Mouse (Mus musculus) forebrain, embryonic 12.5 days (tissue): ENCODE measurements around the gene S1pr3. TPM values are rescaled to one million over a fixed set of nuclear protein-coding genes. Genes with fewer than 3 reads are reported as not detected.

Experiments
- ATAC-seq: fragments of 200-750 bp; cut with Nextera tagmentation; 2 replicates; pipeline ENCODE4 v1.8.0; 2017; ENCODE audit warnings: moderate TSS enrichment; ENCODE audit not compliant: low FRiP score
- H3K27ac ChIP-seq: fragments of 300-500 bp; sonication (generic); 2 replicates; pipeline ENCODE4 v1.5.1; 2016; ENCODE audit warnings: mild to moderate bottlenecking
- H3K27me3 ChIP-seq: fragments of 300-500 bp; sonication (generic); 2 replicates; pipeline ENCODE4 v1.6.1; 2016; ENCODE audit warnings: mild to moderate bottlenecking
- H3K36me3 ChIP-seq: fragments of 300-500 bp; sonication (generic); replicated peaks from 2 replicates; pipeline ENCODE4 v1.6.1; 2016; ENCODE audit warnings: mild to moderate bottlenecking
- H3K4me1 ChIP-seq: fragments of 300-500 bp; sonication (generic); 2 replicates; pipeline ENCODE4 v1.6.1; 2016
- H3K4me2 ChIP-seq: fragments of 300-500 bp; sonication (generic); 2 replicates; pipeline ENCODE4 v1.6.1; 2016; ENCODE audit warnings: mild to moderate bottlenecking, moderate library complexity
- H3K4me3 ChIP-seq: fragments of 300-500 bp; sonication (generic); replicated peaks from 2 replicates; pipeline ENCODE4 v1.5.1; 2016; ENCODE audit warnings: mild to moderate bottlenecking
- H3K9ac ChIP-seq: fragments of 300-500 bp; sonication (generic); 2 replicates; pipeline ENCODE4 v1.6.1; 2016; ENCODE audit warnings: mild to moderate bottlenecking
- H3K9me3 ChIP-seq: fragments of 300-500 bp; sonication (generic); 2 replicates; pipeline ENCODE4 v1.6.1; 2016
- WGBS: fragments of 180-500 bp; shearing (Covaris S2); methylation state at CpG from one replicate; pipeline ENCODE4 v1.1.7; 2016; 5-methylcytosine and 5-hydroxymethylcytosine counted together
- polyA plus RNA-seq: library from polyadenylated mRNA; unstranded; fragments of >200 nt; fragmentation: Nextera tagmentation; extraction: Ambion mirVana; gene quantifications from 2 replicates; pipeline ENCODE4 v1.2.1, GENCODE M21; 2016

Gene S1pr3
- polyA plus RNA-seq, 1 experiment from 2014 or later: 32.0 TPM

GRCm38 (mm10) chr13:51407541-51408217 lies 760 bp upstream of the S1pr3 start:
- Histone ChIP-seq H3K36me3 (peaks cover 3% of the 10 kb centered on the region; the same call in 1 of the 2 replicates), H3K4me2 (peak overlapping the region; percentile 65; the same call in 1 of the 2 replicates), H3K9me3 (0 out of 2 replicates have a peak, but pooled peaks cover 4% of the 10 kb centered on the region), H3K9ac (0 out of 2 replicates have a peak overlapping the region, but pooled peaks have one; percentile 4), H3K27ac (no peak overlapping the region), H3K4me1 (peaks cover 22% of the 10 kb centered on the region), H3K4me3 (no peak overlapping the region), H3K27me3 (peaks cover 27% of the 10 kb centered on the region)
- ATAC-seq: no peak
- 34% methylated on average over 13 of the region's 13 CpGs for whole genome bisulfite sequencing

- peaks cover 22% of the 10 kb centered on the region for H3K4me1 ChIP-seq
- WGBS: 87% methylated on average over 5 of the region's 6 CpGs
- no peak overlapping the region for H3K27ac ChIP-seq
- no peaks in the 10 kb centered on the region for H3K9me3 ChIP-seq
- H3K9ac ChIP-seq: no peak overlapping the region
- peak overlapping the region; percentile 19 for H3K4me3 ChIP-seq
- no peak for ATAC-seq
- peak overlapping the region; percentile 65 for H3K4me2 ChIP-seq
- peaks cover 27% of the 10 kb centered on the region for H3K27me3 ChIP-seq
- peaks cover 6% of the 10 kb centered on the region; the same call in 1 of the 2 replicates for H3K36me3 ChIP-seq
These were observed 1.6 kb downstream of the S1pr3 start for GRCm38 (mm10) chr13:51409936-51410481.

- Histone ChIP-seq H3K27me3 (peaks cover 27% of the 10 kb centered on the region), H3K9ac (no peak overlapping the region), H3K36me3 (peaks cover 12% of the 10 kb centered on the region; the same call in 1 of the 2 replicates), H3K9me3 (no peaks in the 10 kb centered on the region), H3K4me1 (peaks cover 22% of the 10 kb centered on the region), H3K4me2 (peak overlapping the region; percentile 27), H3K4me3 (no peak overlapping the region; the same call in 1 of the 2 replicates), H3K27ac (peak overlapping the region; percentile 42; the same call in 1 of the 2 replicates)
- 72% methylated on average over 9 of the region's 9 CpGs for WGBS
- no peak for ATAC-seq
These were observed 2.8 kb downstream of the S1pr3 start for GRCm38 (mm10) chr13:51411243-51411642.

GRCm38 (mm10) chr13:51411696-51412430 lies 3.4 kb downstream of the S1pr3 start:
- Histone ChIP-seq H3K4me3 (no peak overlapping the region), H3K36me3 (peaks cover 12% of the 10 kb centered on the region; the same call in 1 of the 2 replicates), H3K27me3 (peaks cover 27% of the 10 kb centered on the region), H3K4me2 (peak overlapping the region; percentile 27), H3K4me1 (peaks cover 26% of the 10 kb centered on the region), H3K9me3 (no peaks in the 10 kb centered on the region), H3K9ac (no peak overlapping the region), H3K27ac (peak overlapping the region; percentile 42; the same call in 1 of the 2 replicates)
- no peak for ATAC-seq
- WGBS: 57% methylated on average over 12 of the region's 12 CpGs

GRCm38 (mm10) chr13:51413461-51413860 lies 5.0 kb downstream of the S1pr3 start:
- no peak for ATAC-seq

GRCm38 (mm10) chr13:51416727-51417126 lies 8.3 kb downstream of the S1pr3 start:
- H3K9ac ChIP-seq: no peak overlapping the region
- H3K27me3 ChIP-seq: no peaks in the 10 kb centered on the region
- H3K9me3 ChIP-seq: no peaks in the 10 kb centered on the region
- peaks cover 12% of the 10 kb centered on the region; the same call in 1 of the 2 replicates for H3K36me3 ChIP-seq
- peaks cover 23% of the 10 kb centered on the region for H3K4me1 ChIP-seq
- 94% methylated on average over 11 of the region's 11 CpGs for WGBS
- no peak overlapping the region for H3K27ac ChIP-seq
- H3K4me3 ChIP-seq: no peak overlapping the region
- H3K4me2 ChIP-seq: no peak overlapping the region
- ATAC-seq: no peak

More at GRCm38 (mm10) chr13:51413461-51413860, 5.0 kb downstream of the S1pr3 start:
- peaks cover 12% of the 10 kb centered on the region for H3K27me3 ChIP-seq
- no peak overlapping the region for H3K27ac ChIP-seq
- 71% methylated on average over 3 of the region's 3 CpGs for WGBS
- H3K36me3 ChIP-seq: peaks cover 12% of the 10 kb centered on the region; the same call in 1 of the 2 replicates
- no peaks in the 10 kb centered on the region for H3K9me3 ChIP-seq
- H3K9ac ChIP-seq: no peak overlapping the region
- H3K4me2 ChIP-seq: no peak overlapping the region
- peaks cover 30% of the 10 kb centered on the region for H3K4me1 ChIP-seq
- no peak overlapping the region for H3K4me3 ChIP-seq

- peak; percentile 36; the same call in 1 of the 2 replicates for ATAC-seq
- no peaks in the 10 kb centered on the region for H3K9me3 ChIP-seq
- peak overlapping the region; percentile 54 for H3K9ac ChIP-seq
- H3K36me3 ChIP-seq: peaks cover 12% of the 10 kb centered on the region; the same call in 1 of the 2 replicates
- H3K27ac ChIP-seq: peak overlapping the region; percentile 75; the same call in 1 of the 2 replicates
- no peaks in the 10 kb centered on the region for H3K27me3 ChIP-seq
- H3K4me2 ChIP-seq: peak overlapping the region; percentile 51
- peak overlapping the region; percentile 27 for H3K4me3 ChIP-seq
- WGBS: 66% methylated on average over 6 of the region's 6 CpGs
- H3K4me1 ChIP-seq: peaks cover 23% of the 10 kb centered on the region
These were observed 9.4 kb downstream of the S1pr3 start for GRCm38 (mm10) chr13:51417796-51418195.

- 4% methylated on average over 20 of the region's 20 CpGs for WGBS
- peaks cover 23% of the 10 kb centered on the region for H3K4me1 ChIP-seq
- H3K27me3 ChIP-seq: no peaks in the 10 kb centered on the region
- H3K4me3 ChIP-seq: peak overlapping the region; percentile 27
- H3K9ac ChIP-seq: peak overlapping the region; percentile 54
- peak overlapping the region; percentile 75 for H3K27ac ChIP-seq
- H3K9me3 ChIP-seq: no peaks in the 10 kb centered on the region
- peak overlapping the region; percentile 51 for H3K4me2 ChIP-seq
- ATAC-seq: peak; percentile 88
- peaks cover 12% of the 10 kb centered on the region; the same call in 1 of the 2 replicates for H3K36me3 ChIP-seq
These were observed 10.0 kb downstream of the S1pr3 start for GRCm38 (mm10) chr13:51418268-51418941.

GRCm38 (mm10) chr13:51418942-51419451 lies 10.6 kb downstream of the S1pr3 start:
- no peak overlapping the region for H3K27ac ChIP-seq
- no peak overlapping the region for H3K4me3 ChIP-seq
- ATAC-seq: peak; percentile 45
- H3K9ac ChIP-seq: no peak overlapping the region
- WGBS: 81% methylated on average over 19 of the region's 19 CpGs
- peaks cover 23% of the 10 kb centered on the region for H3K4me1 ChIP-seq
- peak overlapping the region; percentile 40 for H3K4me2 ChIP-seq
- H3K36me3 ChIP-seq: peaks cover 12% of the 10 kb centered on the region; the same call in 1 of the 2 replicates
- no peaks in the 10 kb centered on the region for H3K27me3 ChIP-seq
- H3K9me3 ChIP-seq: no peaks in the 10 kb centered on the region

GRCm38 (mm10) chr13:51419501-51419900 lies 11.1 kb downstream of the S1pr3 start:
- no peak for ATAC-seq
- no peak overlapping the region for H3K9ac ChIP-seq
- H3K9me3 ChIP-seq: no peaks in the 10 kb centered on the region
- peaks cover 23% of the 10 kb centered on the region for H3K4me1 ChIP-seq
- H3K36me3 ChIP-seq: peaks cover 11% of the 10 kb centered on the region; the same call in 1 of the 2 replicates
- no peaks in the 10 kb centered on the region for H3K27me3 ChIP-seq
- no peak overlapping the region for H3K27ac ChIP-seq
- H3K4me3 ChIP-seq: no peak overlapping the region
- 92% methylated on average over 15 of the region's 15 CpGs for WGBS
- H3K4me2 ChIP-seq: no peak overlapping the region

- WGBS: 89% methylated on average over 9 of the region's 9 CpGs
- no peaks in the 10 kb centered on the region for H3K9me3 ChIP-seq
- no peak overlapping the region for H3K4me2 ChIP-seq
- no peak overlapping the region for H3K9ac ChIP-seq
- H3K27ac ChIP-seq: no peak overlapping the region
- H3K36me3 ChIP-seq: no peaks in the 10 kb centered on the region
- no peak overlapping the region for H3K4me3 ChIP-seq
- no peak for ATAC-seq
- peaks cover 23% of the 10 kb centered on the region for H3K4me1 ChIP-seq
- no peaks in the 10 kb centered on the region for H3K27me3 ChIP-seq
These were observed 12.4 kb downstream of the S1pr3 start for GRCm38 (mm10) chr13:51420861-51421260.
